In genomic region chr5:19909071-19909470, GRCm38 (mm10) we compare ENCODE assay signal across 8 mouse cellular contexts.
DNase-seq lines count a peak whose midpoint lies in the region; ATAC-seq lines count a peak whose summit lies in the region.

No protein-coding gene starts in this region.

- H3K27me3 ChIP-seq in kidney, embryonic 15.5 days: peaks cover 27% of the 10 kb centered on the region
- H3K27me3 ChIP-seq in forebrain, embryonic 10.5 days (ENCODE audit: poor library complexity, severe bottlenecking): peaks cover 25% of the 10 kb centered on the region
- H3K27me3 ChIP-seq in midbrain, embryonic 15.5 days (replicated peaks): no peaks in the 10 kb centered on the region

- H3K27ac ChIP-seq in kidney, embryonic 15.5 days: no peak overlapping the region
- H3K27ac ChIP-seq in forebrain, embryonic 10.5 days: 0 out of 2 replicates have a peak overlapping the region, but pooled peaks have one; percentile 0
- H3K27ac ChIP-seq in midbrain, embryonic 15.5 days: peak overlapping the region; percentile 87

- H3K9ac ChIP-seq in kidney, embryonic 15.5 days: no peak overlapping the region
- peak overlapping the region; percentile 79 for H3K9ac ChIP-seq in midbrain, embryonic 15.5 days

- no peak for ATAC-seq in kidney, embryonic 15.5 days (replicated peaks; ENCODE audit: low FRiP score)
- ATAC-seq in midbrain, embryonic 15.5 days (replicated peaks): peak; percentile 55; the same call in 1 of the 2 replicates
- ATAC-seq in activated CD4-positive, CD25-positive, alpha-beta regulatory T cell, adult 4 months: no peak

- H3K4me3 ChIP-seq in kidney, embryonic 15.5 days (replicated peaks): peak overlapping the region; percentile 35
- H3K4me3 ChIP-seq in forebrain, embryonic 10.5 days: peak overlapping the region; percentile 57
- H3K4me3 ChIP-seq in midbrain, embryonic 15.5 days: peak overlapping the region; percentile 67

- H3K4me1 ChIP-seq in kidney, embryonic 15.5 days: peaks cover 17% of the 10 kb centered on the region
- peaks cover 35% of the 10 kb centered on the region for H3K4me1 ChIP-seq in forebrain, embryonic 10.5 days
- H3K4me1 ChIP-seq in midbrain, embryonic 15.5 days: peaks cover 10% of the 10 kb centered on the region; the same call in 1 of the 2 replicates

- peak overlapping the region; percentile 64 for H3K4me2 ChIP-seq in kidney, embryonic 15.5 days
- peak overlapping the region; percentile 58 for H3K4me2 ChIP-seq in midbrain, embryonic 15.5 days

- H3K36me3 ChIP-seq in kidney, embryonic 15.5 days: no peaks in the 10 kb centered on the region
- H3K36me3 ChIP-seq in forebrain, embryonic 10.5 days (replicated peaks): no peaks in the 10 kb centered on the region
- H3K36me3 ChIP-seq in midbrain, embryonic 15.5 days (replicated peaks): no peaks in the 10 kb centered on the region

- no peak for DNase-seq in kidney, postnatal 14 days
- DNase-seq in forebrain, embryonic 10.5 days (ENCODE audit: extremely low spot score, low spot score): no peak
- peak; percentile 47 to 78 for DNase-seq in layer of hippocampus, adult 18-20 months (ENCODE audit: low spot score in 2 of 2)
- no peak for DNase-seq in urinary bladder, adult 2 months (ENCODE audit: low spot score)
- no peak for DNase-seq in heart, adult 18-20 months

- 4% methylated on average over 11 of the region's 11 CpGs for WGBS in kidney, embryonic 15.5 days
- 2% methylated on average over 11 of the region's 11 CpGs for WGBS in forebrain, embryonic 10.5 days
- WGBS in midbrain, embryonic 15.5 days: 1% methylated on average over 11 of the region's 11 CpGs

- no peaks in the 10 kb centered on the region for H3K9me3 ChIP-seq in kidney, embryonic 15.5 days (replicated peaks)
- H3K9me3 ChIP-seq in forebrain, embryonic 10.5 days: no peaks in the 10 kb centered on the region
- no peaks in the 10 kb centered on the region for H3K9me3 ChIP-seq in midbrain, embryonic 15.5 days

Comparison
In these comparisons a context has a peak if more than half of its experiments do, and no peak if none do; other contexts are left out.
1. DNase-seq: peak in layer of hippocampus, adult 18-20 months (2 of 2); none in kidney, postnatal 14 days (single experiment), forebrain, embryonic 10.5 days (single experiment), urinary bladder, adult 2 months (single experiment) and heart, adult 18-20 months (0 of 2).
2. Peak in every context shown above with its lines, with median percentiles within 50 percentile points of each other: H3K4me3 ChIP-seq.